Comparison of ENCODE assay signal across 7 mouse cellular contexts in the genomic region with DNA sequence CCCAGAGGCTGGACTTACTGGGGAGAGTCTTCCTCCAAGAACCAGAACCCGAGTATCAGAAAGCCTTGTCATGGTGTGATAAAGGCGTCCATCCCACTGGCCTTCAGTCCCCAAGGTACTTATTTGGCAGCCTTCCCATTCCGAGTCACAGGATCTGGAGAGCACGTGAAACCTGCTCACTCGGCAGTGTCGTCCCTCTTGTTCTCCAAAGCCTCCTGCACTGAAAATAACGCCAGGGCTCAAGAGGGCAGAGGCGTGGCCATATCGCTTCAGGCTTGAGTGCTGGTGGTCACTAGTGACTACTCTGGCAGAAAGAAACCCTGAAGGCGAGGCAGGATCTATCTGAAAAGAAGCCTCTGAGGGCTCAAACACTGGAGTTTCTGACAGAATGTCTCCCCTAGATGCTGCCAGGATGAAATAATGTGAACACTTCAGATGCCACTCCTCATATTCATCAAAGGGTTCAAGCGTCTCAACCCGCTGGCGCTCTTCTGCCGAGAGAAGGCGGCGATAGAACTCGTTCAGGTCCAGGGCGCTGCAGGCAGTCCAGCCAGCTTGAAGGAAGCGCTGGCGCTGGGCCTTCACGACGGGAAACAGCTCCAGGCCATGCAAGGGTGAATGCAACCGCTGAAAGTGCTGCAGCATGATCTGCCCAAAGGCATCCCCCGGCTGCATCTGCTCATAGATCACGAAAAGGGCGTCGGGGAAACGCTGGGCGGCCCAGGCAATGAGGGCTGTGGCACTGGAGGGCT. TPM values are rescaled to one million over a fixed set of nuclear protein-coding genes. Genes with fewer than 3 reads are reported as not detected.
DNase-seq lines count a peak whose midpoint lies in the region; ATAC-seq lines count a peak whose summit lies in the region.

No protein-coding gene starts in this region.

- H3K36me3 ChIP-seq in embryonic facial prominence, embryonic 10.5 days (replicated peaks), result peaks cover 42% of the 10 kb centered on the region
- peaks cover 19% of the 10 kb centered on the region for H3K36me3 ChIP-seq in heart, embryonic 15.5 days

- H3K4me1 ChIP-seq in embryonic facial prominence, embryonic 10.5 days, result peaks cover 24% of the 10 kb centered on the region
- peaks cover 33% of the 10 kb centered on the region for H3K4me1 ChIP-seq in heart, embryonic 15.5 days (replicated peaks)

- WGBS in embryonic facial prominence, embryonic 10.5 days, result 60% methylated on average over 29 of the region's 29 CpGs
- WGBS in heart, embryonic 15.5 days, result 27% methylated on average over 29 of the region's 29 CpGs

- no peaks in the 10 kb centered on the region for H3K27me3 ChIP-seq in embryonic facial prominence, embryonic 10.5 days (replicated peaks; ENCODE audit: low read depth, poor library complexity, severe bottlenecking)
- H3K27me3 ChIP-seq in heart, embryonic 15.5 days, result no peaks in the 10 kb centered on the region

- H3K4me3 ChIP-seq in embryonic facial prominence, embryonic 10.5 days, result peak overlapping the region; percentile 65
- peak overlapping the region; percentile 67 for H3K4me3 ChIP-seq in heart, embryonic 15.5 days

- peak overlapping the region; percentile 90 for H3K9ac ChIP-seq in heart, embryonic 15.5 days

- ATAC-seq in activated CD4-positive, CD25-positive, alpha-beta regulatory T cell, adult 4 months, result peak; percentile 24
- peak; percentile 11; the same call in 1 of the 2 replicates for ATAC-seq in heart, embryonic 15.5 days (replicated peaks; ENCODE audit: insufficient number of reproducible peaks, insufficient read depth, low FRiP score, low read depth)

- peak; percentile 32 for DNase-seq in ES-CJ7 (ENCODE audit: low read depth, low spot score)
- DNase-seq in embryonic facial prominence, embryonic 10.5 days (ENCODE audit: low spot score), result no peak
- DNase-seq in kidney, postnatal 10 days, result peak; percentile 75
- DNase-seq in lung, postnatal 25 days (ENCODE audit: low spot score), result peak; percentile 41
- DNase-seq in skeletal muscle tissue, adult 2 months (ENCODE audit: low read depth, low spot score), result peak; percentile 40

- peaks cover 15% of the 10 kb centered on the region for H3K9me3 ChIP-seq in embryonic facial prominence, embryonic 10.5 days
- H3K9me3 ChIP-seq in heart, embryonic 15.5 days (replicated peaks), result no peaks in the 10 kb centered on the region

- peak overlapping the region; percentile 94 for H3K4me2 ChIP-seq in heart, embryonic 15.5 days

- H3K27ac ChIP-seq in embryonic facial prominence, embryonic 10.5 days (replicated peaks), result peak overlapping the region; percentile 97
- peak overlapping the region; percentile 99 for H3K27ac ChIP-seq in heart, embryonic 15.5 days

RNA-seq across cellular contexts. Expression of a gene that starts 0.8 kb away (rescaled TPM):
- 10 to 100 TPM; 20.4 to 22.6 TPM for polyA plus RNA-seq in activated CD4-positive, CD25-positive, alpha-beta regulatory T cell, adult 4 months (2017; shearing (Covaris generic))
- 19.7 and 22.4 TPM in 2 replicates for polyA plus RNA-seq in embryonic facial prominence, embryonic 10.5 days (2016; fragmentation: Nextera tagmentation; extraction: Ambion mirVana)
- polyA plus RNA-seq in heart, embryonic 15.5 days (2015; fragmentation: Nextera tagmentation; extraction: Ambion mirVana), result 14.6 and 15.1 TPM in 2 replicates

RNA-seq across cellular contexts. Expression of a gene that starts 1.0 kb away (rescaled TPM):
- polyA plus RNA-seq in activated CD4-positive, CD25-positive, alpha-beta regulatory T cell, adult 4 months (2017; shearing (Covaris generic)), result 1 to 10 TPM; 4.1 to 6.3 TPM
- 21.5 and 22.5 TPM in 2 replicates for polyA plus RNA-seq in embryonic facial prominence, embryonic 10.5 days (2016; fragmentation: Nextera tagmentation; extraction: Ambion mirVana)
- polyA plus RNA-seq in heart, embryonic 15.5 days (2015; fragmentation: Nextera tagmentation; extraction: Ambion mirVana), result 17.3 and 17.5 TPM in 2 replicates

RNA-seq across cellular contexts. Expression of a gene that starts 29.8 kb away (rescaled TPM):
- polyA plus RNA-seq in activated CD4-positive, CD25-positive, alpha-beta regulatory T cell, adult 4 months (2017; shearing (Covaris generic)), result under 1 TPM in 1 of 2 experiments, not detected in 1; 0.41 TPM
- not detected in 2 replicates for polyA plus RNA-seq in embryonic facial prominence, embryonic 10.5 days (2016; fragmentation: Nextera tagmentation; extraction: Ambion mirVana)
- not detected in 2 replicates for polyA plus RNA-seq in heart, embryonic 15.5 days (2015; fragmentation: Nextera tagmentation; extraction: Ambion mirVana)

RNA-seq across cellular contexts. Expression of a gene that starts 31.0 kb away (rescaled TPM):
- polyA plus RNA-seq in activated CD4-positive, CD25-positive, alpha-beta regulatory T cell, adult 4 months (2017; shearing (Covaris generic)), result 10 to 100 TPM; 67.7 to 89.4 TPM
- polyA plus RNA-seq in embryonic facial prominence, embryonic 10.5 days (2016; fragmentation: Nextera tagmentation; extraction: Ambion mirVana), result 82.1 and 87.5 TPM in 2 replicates
- polyA plus RNA-seq in heart, embryonic 15.5 days (2015; fragmentation: Nextera tagmentation; extraction: Ambion mirVana), result 27.4 and 35.7 TPM in 2 replicates

RNA-seq across cellular contexts. Expression of a gene that starts 31.5 kb away (rescaled TPM):
- polyA plus RNA-seq in activated CD4-positive, CD25-positive, alpha-beta regulatory T cell, adult 4 months (2017; shearing (Covaris generic)), result 10 to 100 TPM; 26.5 to 33.9 TPM
- polyA plus RNA-seq in embryonic facial prominence, embryonic 10.5 days (2016; fragmentation: Nextera tagmentation; extraction: Ambion mirVana), result 12.0 and 14.7 TPM in 2 replicates
- 6.4 TPM in 2 replicates for polyA plus RNA-seq in heart, embryonic 15.5 days (2015; fragmentation: Nextera tagmentation; extraction: Ambion mirVana)
